Mouse (Mus musculus) macrophage (primary cell): ENCODE data around the gene Mgat5. TPM values are rescaled to one million over a fixed set of nuclear protein-coding genes. Genes with fewer than 3 reads are reported as not detected.

Experiments
- H3K27ac ChIP-seq: fragments of 350-480 bp; formaldehyde crosslinking; 2 replicates; pipeline ENCODE4 v1.9.0; 2021
- H3K36me3 ChIP-seq: fragments of 350-480 bp; formaldehyde crosslinking; 2 replicates; pipeline ENCODE4 v1.9.0; 2021; ENCODE audit errors: inconsistent target
- H3K4me3 ChIP-seq: fragments of 350-480 bp; formaldehyde crosslinking; 2 replicates; pipeline ENCODE4 v1.9.0; 2021; ENCODE audit errors: inconsistent target
- H3K79me2 ChIP-seq: fragments of 350-480 bp; formaldehyde crosslinking; 2 replicates; pipeline ENCODE4 v1.9.0; 2021; ENCODE audit errors: inconsistent target
- WGBS: methylation state at CpG from one replicate; pipeline ENCODE4 v1.1.7; 2026; ENCODE audit warnings: inconsistent platforms; ENCODE audit not compliant: missing documents; 5-methylcytosine and 5-hydroxymethylcytosine counted together
- polyA plus RNA-seq: library from polyadenylated mRNA; stranded (reverse); fragments of 250-400 nt; gene quantifications from 3 replicates; pipeline ENCODE4 v1.2.4, GENCODE M21; 2018; ENCODE audit warnings: inconsistent platforms

Mgat5 gene
- polyA plus RNA-seq, 1 experiment from 2014 or later: 29.7 TPM

- Histone ChIP-seq H3K4me3 (no peak overlapping the region), H3K79me2 (peaks cover 100% of the 10 kb centered on the region), H3K36me3 (no peaks in the 10 kb centered on the region), H3K27ac (no peak overlapping the region)
- WGBS: 88% methylated on average over 8 of the region's 8 CpGs
Measured at GRCm38 (mm10) chr1:127313652-127314350, 109.0 kb downstream of the Mgat5 start.

GRCm38 (mm10) chr1:127315763-127316627 lies 111.2 kb downstream of the Mgat5 start:
- Histone ChIP-seq H3K4me3 (no peak overlapping the region), H3K79me2 (peaks cover 95% of the 10 kb centered on the region), H3K27ac (no peak overlapping the region), H3K36me3 (peaks cover 5% of the 10 kb centered on the region)
- WGBS: 93% methylated on average over 13 of the region's 13 CpGs

GRCm38 (mm10) chr1:127316651-127317050 lies 111.8 kb downstream of the Mgat5 start:
- WGBS: over 99% methylated on average over 6 of the region's 6 CpGs
- H3K27ac ChIP-seq: no peak overlapping the region
- H3K4me3 ChIP-seq: no peak overlapping the region
- peaks cover 89% of the 10 kb centered on the region for H3K79me2 ChIP-seq
- H3K36me3 ChIP-seq: peaks cover 10% of the 10 kb centered on the region

- H3K79me2 ChIP-seq: peaks cover 82% of the 10 kb centered on the region
- no peak overlapping the region for H3K27ac ChIP-seq
- 90% methylated on average over 9 of the region's 9 CpGs for WGBS
- H3K4me3 ChIP-seq: no peak overlapping the region
- peaks cover 11% of the 10 kb centered on the region for H3K36me3 ChIP-seq
Measured at GRCm38 (mm10) chr1:127317541-127317940, 112.7 kb downstream of the Mgat5 start.

GRCm38 (mm10) chr1:127318486-127318885 lies 113.7 kb downstream of the Mgat5 start:
- no peak overlapping the region for H3K4me3 ChIP-seq
- peaks cover 82% of the 10 kb centered on the region for H3K79me2 ChIP-seq
- H3K27ac ChIP-seq: no peak overlapping the region
- peaks cover 21% of the 10 kb centered on the region for H3K36me3 ChIP-seq
- 32% methylated on average over 7 of the region's 7 CpGs for WGBS

- 92% methylated on average over 6 of the region's 6 CpGs for WGBS
- H3K4me3 ChIP-seq: no peak overlapping the region
- no peak overlapping the region for H3K27ac ChIP-seq
- H3K79me2 ChIP-seq: peaks cover 82% of the 10 kb centered on the region
- H3K36me3 ChIP-seq: peaks cover 25% of the 10 kb centered on the region
Measured at GRCm38 (mm10) chr1:127319768-127320167, 115.0 kb downstream of the Mgat5 start.

- WGBS: 91% methylated on average over 10 of the region's 10 CpGs
- Histone ChIP-seq H3K36me3 (peaks cover 25% of the 10 kb centered on the region), H3K79me2 (peaks cover 82% of the 10 kb centered on the region), H3K27ac (no peak overlapping the region), H3K4me3 (no peak overlapping the region)
Measured at GRCm38 (mm10) chr1:127320956-127321355, 116.1 kb downstream of the Mgat5 start.

GRCm38 (mm10) chr1:127321638-127322037 lies 116.8 kb downstream of the Mgat5 start:
- no peak overlapping the region for H3K27ac ChIP-seq
- H3K36me3 ChIP-seq: peaks cover 25% of the 10 kb centered on the region
- 11% methylated on average over 3 of the region's 3 CpGs for WGBS
- H3K4me3 ChIP-seq: no peak overlapping the region
- H3K79me2 ChIP-seq: peaks cover 82% of the 10 kb centered on the region

- Histone ChIP-seq H3K79me2 (peaks cover 82% of the 10 kb centered on the region), H3K36me3 (peaks cover 25% of the 10 kb centered on the region), H3K4me3 (no peak overlapping the region), H3K27ac (no peak overlapping the region)
- 51% methylated on average over 5 of the region's 5 CpGs for WGBS
Measured at GRCm38 (mm10) chr1:127322169-127322805, 117.5 kb downstream of the Mgat5 start.

GRCm38 (mm10) chr1:127325601-127326198 lies 120.9 kb downstream of the Mgat5 start:
- 96% methylated on average over 8 of the region's 8 CpGs for WGBS
- H3K4me3 ChIP-seq: no peak overlapping the region

GRCm38 (mm10) chr1:127327773-127328172 lies 123.0 kb downstream of the Mgat5 start:
- Histone ChIP-seq H3K27ac (no peak overlapping the region), H3K79me2 (peaks cover 95% of the 10 kb centered on the region; the same call in 1 of the 2 replicates), H3K36me3 (peaks cover 20% of the 10 kb centered on the region), H3K4me3 (no peak overlapping the region)
- 82% methylated on average over 6 of the region's 6 CpGs for WGBS

More at GRCm38 (mm10) chr1:127325601-127326198, 120.9 kb downstream of the Mgat5 start:
- Histone ChIP-seq H3K36me3 (peaks cover 32% of the 10 kb centered on the region), H3K79me2 (peaks cover 81% of the 10 kb centered on the region; the same call in 1 of the 2 replicates), H3K27ac (no peak overlapping the region)

- peaks cover 14% of the 10 kb centered on the region for H3K36me3 ChIP-seq
- 91% methylated on average over 5 of the region's 5 CpGs for WGBS
- H3K4me3 ChIP-seq: no peak overlapping the region
- peaks cover 96% of the 10 kb centered on the region; the same call in 1 of the 2 replicates for H3K79me2 ChIP-seq
- no peak overlapping the region for H3K27ac ChIP-seq
Measured at GRCm38 (mm10) chr1:127328354-127328875, 123.6 kb downstream of the Mgat5 start.

GRCm38 (mm10) chr1:127329810-127330209 lies 125.0 kb downstream of the Mgat5 start:
- H3K4me3 ChIP-seq: no peak overlapping the region
- 94% methylated on average over 5 of the region's 6 CpGs for WGBS
- peaks cover 9% of the 10 kb centered on the region for H3K36me3 ChIP-seq
- H3K27ac ChIP-seq: no peak overlapping the region
- peaks cover 96% of the 10 kb centered on the region for H3K79me2 ChIP-seq

GRCm38 (mm10) chr1:127337740-127338139 lies 132.9 kb downstream of the Mgat5 start:
- peaks cover 56% of the 10 kb centered on the region for H3K79me2 ChIP-seq
- peaks cover 11% of the 10 kb centered on the region; the same call in 1 of the 2 replicates for H3K36me3 ChIP-seq
- 90% methylated on average over 10 of the region's 10 CpGs for WGBS
- H3K27ac ChIP-seq: no peak overlapping the region
- H3K4me3 ChIP-seq: no peak overlapping the region
